Mouse (Mus musculus) cerebellum, adult 11-12 months (tissue): ENCODE measurements around the gene Isca1.
"Not testable (repeated sequence)": the region's sequence is repeated elsewhere in the genome, so short reads cannot be mapped to it uniquely, and the experiment has no call there.

ENCODE experiments used
- DNase-seq: peaks from one replicate; pipeline ENCODE4 v3.0.0; 2022

Isca1 gene

DNA sequence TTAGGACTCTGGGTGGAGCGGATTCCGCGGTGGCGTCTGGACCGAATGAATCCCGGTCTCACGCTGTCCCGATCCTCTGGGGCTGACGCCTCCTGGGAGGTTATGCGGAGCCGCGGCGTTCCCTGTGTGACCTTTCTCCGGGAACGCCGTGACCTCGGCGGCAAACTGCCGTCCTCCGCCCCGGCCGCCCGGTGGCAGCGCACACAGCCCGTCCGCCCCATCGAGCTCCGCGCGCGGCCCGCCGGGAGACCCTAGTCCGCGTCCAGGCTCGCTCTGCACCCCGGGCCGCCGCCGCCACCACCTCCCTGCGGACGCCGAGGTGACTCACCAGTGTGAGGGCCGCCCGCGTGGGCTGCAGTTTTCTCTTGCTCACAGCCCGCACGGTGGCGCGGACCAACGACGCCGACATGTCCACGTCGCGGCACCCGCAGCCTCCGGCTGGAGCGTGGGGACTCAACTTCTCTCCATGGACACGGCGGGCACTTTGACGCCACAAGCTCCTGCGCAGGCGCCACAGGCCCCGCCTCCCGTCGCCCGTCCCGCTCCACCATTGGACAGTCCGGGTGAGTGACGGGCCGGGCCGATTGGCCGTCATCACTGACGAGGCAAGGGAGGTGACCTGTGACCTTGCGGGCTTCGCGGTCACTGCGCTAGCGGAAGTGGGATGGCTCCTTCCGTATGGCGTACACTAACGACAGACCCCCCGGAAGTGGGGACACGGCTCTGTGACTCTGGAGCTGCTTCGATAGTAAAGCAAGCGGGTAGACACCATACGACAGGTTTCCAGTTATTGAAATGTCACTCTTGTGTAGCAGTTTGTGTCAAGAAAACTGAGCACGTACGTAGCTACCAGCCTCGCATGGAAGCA lies at the start of gene Isca1:
Gene Isca1 (minus strand): TSS at position 515 of the 868 bp plus-strand sequence.
- DNase-seq = peak; percentile 99

DNA sequence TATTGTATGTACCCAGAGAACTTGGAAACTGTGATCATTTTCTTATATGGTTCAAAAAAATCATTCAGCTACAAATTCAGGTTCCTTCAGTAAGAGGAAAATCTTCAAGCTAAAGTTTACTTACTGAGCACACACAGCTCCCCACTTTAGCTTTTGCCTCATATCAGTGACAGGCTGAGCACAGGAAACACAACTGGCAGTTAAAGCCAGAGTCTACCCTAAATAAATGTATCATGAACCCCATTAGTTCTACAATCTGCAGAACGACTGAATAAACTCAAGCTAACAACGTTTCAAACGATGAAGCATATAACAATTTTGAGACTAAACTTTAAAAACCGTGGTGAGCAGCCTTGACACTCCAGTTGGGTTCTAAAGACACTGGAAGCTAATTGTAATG lies 47.7 kb upstream of the Isca1 start:
- DNase-seq = no peak

DNA sequence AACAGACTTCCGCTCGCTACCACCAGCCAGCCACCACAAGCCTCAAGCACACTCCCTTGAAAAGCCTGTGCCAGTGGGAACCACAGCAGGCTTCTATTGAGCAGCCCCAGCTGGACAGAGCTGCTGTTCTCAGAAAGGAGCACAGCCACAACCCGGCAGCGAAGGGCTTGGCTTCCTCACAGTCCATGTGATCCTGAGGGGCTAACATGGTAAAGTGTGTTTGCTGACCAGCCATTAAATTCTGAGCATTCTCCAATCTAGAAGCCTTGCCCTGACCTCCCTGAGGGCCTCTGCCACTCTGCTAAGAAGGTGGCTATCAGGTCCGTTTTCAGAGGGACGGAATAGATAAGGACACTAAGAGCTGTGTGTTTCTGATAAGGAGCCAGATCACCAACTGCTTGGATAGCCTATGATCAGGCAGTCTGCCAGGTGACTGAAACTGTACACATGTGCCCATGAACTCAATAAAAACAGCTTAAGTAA lies 44.5 kb upstream of the Isca1 start:
- DNase-seq = no peak

DNA sequence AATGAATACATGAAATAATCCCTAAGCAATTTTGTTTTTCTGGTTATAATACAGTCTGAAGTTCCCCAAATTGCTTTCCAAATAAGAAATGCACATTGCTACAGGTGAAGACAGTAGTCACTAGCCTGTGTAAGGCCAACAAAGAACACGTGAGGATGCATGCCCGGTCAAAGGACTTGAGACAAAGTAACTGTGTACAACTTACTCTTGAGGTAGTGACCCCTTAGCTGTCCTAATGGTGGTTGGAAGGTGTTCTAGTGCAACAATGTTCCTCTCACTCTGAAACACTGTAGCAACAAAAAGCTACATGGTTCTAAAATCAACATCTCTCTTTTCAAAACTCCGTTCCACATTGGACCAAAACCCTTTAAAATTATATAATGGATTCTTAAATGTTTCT lies 42.0 kb upstream of the Isca1 start:
- no peak for DNase-seq

DNA sequence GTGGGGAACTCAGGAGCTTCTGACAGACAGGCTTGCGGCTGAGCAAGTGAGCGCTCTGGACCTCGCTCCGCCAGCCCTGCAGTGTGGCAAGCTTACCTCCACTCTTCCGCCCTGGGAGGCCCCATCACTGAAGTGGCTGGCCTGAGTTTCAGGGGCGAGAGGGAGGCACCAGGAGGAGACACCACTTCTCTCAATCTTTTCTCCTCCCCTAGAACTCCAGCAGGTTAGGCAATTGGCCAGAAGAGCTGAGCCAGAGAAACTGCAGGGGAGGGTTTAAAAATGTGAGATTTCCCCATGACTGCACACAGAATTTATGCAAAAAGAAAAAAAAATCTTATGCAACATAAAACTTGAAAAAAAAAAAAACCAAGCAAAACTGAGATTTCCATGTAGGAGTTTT lies 31.4 kb upstream of the Isca1 start:
- peak; percentile 20 for DNase-seq

DNA sequence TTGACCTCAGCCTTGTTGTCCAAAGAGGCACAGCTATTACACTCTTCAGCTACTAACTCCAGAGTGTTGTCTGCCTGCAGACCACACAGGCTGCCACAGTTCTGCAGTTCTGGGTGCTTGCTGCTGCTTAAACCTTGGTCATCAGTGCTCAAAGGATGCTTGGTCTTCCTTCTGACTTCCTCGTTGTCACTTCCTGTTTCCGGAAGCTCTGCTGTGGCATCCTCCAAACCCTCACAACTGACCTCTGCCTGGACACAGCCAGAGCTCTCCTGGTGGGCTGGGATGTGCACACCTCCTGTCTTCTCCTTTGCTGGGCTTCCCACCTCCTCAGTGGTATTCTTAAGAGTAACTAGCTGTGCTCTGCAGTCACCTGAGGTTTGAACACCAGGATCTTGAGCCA lies 30.5 kb upstream of the Isca1 start:
- no peak for DNase-seq

DNA sequence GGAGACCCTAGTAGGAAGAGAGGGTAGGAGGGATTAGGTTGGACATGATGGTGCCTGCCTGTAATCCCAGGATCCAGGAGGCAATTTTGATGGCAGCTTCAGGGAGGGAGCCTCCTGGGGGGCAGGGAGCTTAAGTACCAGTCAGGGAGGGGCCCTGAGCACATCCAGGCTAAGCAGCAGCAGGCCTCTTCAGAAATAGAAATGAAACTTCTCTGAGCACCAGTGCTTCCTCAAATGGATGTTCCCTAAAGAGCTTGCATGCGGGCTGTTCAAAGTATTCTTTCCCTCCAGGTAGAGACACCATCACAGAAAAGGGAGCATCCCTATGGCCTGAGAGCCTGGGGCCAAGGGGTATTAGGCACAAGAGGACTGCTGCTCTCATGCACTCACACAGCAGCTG lies 28.7 kb upstream of the Isca1 start:
- no peak for DNase-seq

DNA sequence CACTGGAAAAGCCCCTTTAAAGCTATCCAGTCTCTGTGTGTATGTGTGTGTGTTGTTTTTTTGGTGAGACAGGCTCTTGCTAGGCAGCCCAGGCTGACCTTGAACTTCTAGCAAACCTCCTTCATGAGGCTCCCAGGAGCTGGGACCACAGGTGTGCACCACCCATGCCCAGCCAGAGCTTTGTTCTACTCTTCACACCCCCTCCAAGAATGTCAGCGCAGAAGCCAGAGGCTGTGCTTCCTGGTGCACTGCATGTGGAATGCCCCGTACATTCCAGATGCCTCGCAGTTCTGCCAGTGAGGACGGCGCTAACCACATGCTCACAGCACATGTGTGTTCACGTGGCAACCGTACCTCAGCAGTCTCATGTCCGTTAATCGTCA lies 26.8 kb upstream of the Isca1 start:
- no peak for DNase-seq

- DNase-seq = no peak
Observed at GRCm38 (mm10) chr13:59795807-59796465, 26.3 kb upstream of the Isca1 start.

DNA sequence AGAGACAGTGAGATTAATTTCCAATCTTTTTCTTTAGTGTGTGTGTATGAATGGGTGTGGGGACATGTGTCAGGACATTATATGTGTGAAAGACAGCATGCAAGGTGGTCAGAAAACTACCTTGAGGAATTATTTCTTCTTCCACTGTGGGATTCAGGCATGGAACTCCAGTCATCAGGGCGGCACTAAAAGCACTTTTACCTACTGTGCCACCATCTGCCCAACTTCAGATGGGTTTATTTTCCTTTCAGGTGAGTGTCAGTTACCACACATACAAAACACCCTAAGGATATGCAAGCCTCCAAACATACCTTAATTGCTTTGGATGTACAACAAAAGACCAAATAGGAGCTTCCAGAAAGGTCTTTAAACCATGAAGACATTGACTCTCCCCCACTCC lies 25.2 kb upstream of the Isca1 start:
- no peak for DNase-seq

GRCm38 (mm10) chr13:59782145-59782544 lies 12.5 kb upstream of the Isca1 start, which contains the start of gene Gm49354:
Gm49354 (minus strand) TSS chr13:59782245.
- no peak for DNase-seq

- DNase-seq = not testable (repeated sequence)
Observed at GRCm38 (mm10) chr13:59779744-59780264, 10.2 kb upstream of the Isca1 start.

- no peak for DNase-seq
Observed at GRCm38 (mm10) chr13:59779213-59779612, 9.6 kb upstream of the Isca1 start.

- DNase-seq = no peak
Observed at GRCm38 (mm10) chr13:59775168-59775567, 5.6 kb upstream of the Isca1 start.

- peak; percentile 50 for DNase-seq
Observed at GRCm38 (mm10) chr13:59771257-59771656, 1.6 kb upstream of the Isca1 start.

GRCm38 (mm10) chr13:59770847-59771246 lies 1.2 kb upstream of the Isca1 start:
- DNase-seq = no peak

DNA sequence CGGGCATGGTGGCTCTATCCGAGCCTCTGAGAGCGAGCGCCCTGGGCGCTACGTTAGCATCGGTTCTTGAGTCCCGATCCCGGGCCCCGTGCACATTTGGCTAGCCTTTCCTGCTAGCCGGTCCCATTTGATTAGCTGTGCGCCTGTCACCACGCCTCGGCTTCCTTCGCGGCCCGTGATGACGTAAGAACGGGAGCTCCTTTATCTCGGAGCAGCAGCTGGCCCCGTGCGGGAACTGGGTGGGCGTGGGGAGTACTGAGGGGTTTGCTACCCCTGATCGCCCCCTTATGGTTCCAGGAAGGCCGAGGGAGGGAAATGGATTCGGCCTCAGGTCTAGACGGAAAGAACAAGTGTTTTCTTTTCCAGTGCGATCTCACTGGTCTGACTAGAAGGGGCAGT lies 553 bp upstream of the Isca1 start:
- DNase-seq = peak; percentile 86

- DNase-seq = peak; percentile 45
Observed at GRCm38 (mm10) chr13:59768531-59768930, 1.1 kb downstream of the Isca1 start.

GRCm38 (mm10) chr13:59766786-59767515 lies 2.7 kb downstream of the Isca1 start:
- no peak for DNase-seq

DNA sequence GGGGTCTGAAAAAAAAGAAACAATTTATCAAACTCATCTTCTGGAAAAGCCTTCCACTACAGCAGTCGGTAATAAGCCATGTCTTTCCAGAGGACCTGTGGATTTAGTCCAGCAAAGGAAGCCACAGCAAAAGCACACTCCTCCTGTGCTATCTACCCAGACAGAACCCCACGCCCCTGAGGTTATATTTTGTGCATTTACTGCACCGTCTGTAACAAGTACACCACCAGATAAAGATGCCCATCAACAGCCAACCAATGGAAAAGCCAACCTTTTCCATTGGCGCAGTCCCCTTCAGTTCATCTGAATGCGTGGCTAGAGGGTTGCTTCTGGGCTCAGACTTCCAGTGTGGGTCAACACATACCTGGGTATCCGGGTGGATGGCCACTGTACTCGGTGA lies 6.8 kb downstream of the Isca1 start:
- DNase-seq = no peak

DNA sequence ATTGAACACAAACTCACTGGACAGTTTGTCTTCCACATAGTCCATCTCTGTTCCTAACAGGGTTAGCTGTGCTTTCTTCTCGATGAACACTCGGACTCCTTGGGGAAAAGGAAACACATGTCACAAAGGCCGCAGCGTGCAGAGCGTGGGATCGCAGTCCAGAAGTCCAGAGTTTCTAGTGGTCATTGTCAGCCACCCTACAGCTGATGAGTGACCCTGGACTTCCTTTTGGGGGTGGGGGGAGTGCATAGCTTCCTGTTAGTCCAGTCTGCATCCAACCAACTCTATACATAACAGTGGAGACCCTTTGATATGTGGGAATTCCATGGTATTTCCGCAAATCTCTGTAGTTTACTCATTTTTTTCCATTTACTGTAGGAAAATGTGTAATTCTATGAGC lies 12.7 kb downstream of the Isca1 start:
- DNase-seq = no peak

DNA sequence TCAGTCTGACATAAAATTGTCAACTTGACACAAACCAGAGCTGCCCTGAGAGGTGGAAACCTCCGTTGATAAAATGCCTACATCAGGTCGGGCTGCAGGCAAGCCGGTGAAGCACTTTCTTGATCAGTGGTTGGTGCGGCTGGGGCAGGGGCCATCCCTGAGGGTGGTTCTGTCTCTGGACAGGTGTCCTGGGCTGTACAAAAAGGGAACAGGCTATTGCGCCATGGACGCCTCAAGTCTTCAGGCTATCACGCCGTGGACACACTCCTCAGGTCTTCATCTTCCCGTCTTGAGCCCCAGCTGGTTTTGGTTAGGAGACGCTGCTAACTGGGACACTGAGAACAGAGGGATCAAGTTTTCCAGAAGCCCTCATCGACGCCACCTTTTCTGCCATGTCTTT lies 19.3 kb downstream of the Isca1 start:
- DNase-seq = no peak

- DNase-seq = no peak
Observed at GRCm38 (mm10) chr13:59746711-59747110, 22.9 kb downstream of the Isca1 start, which contains the start of gene 1700014D04Rik. 1700014D04Rik (minus strand) TSS chr13:59746752.
